Comparison of ENCODE assay signal across 13 mouse cellular contexts in the genomic region with DNA sequence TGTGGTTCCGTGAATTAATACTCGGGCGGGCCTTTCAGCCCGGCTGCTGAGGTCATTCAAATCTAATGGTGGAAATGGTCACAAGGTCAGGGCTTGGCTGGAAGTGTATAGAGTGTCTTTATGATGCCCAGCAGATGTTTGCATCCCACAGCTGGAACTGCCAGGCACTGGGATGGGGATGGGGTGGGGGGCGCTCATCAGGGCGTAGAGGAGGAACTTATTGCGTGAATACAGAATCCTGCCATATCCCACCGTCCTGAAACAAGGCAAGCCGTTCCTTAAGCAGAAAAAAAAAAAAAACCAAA.
DNase-seq lines count a peak whose midpoint lies in the region; ATAC-seq lines count a peak whose summit lies in the region.
"Had no signal": no experiment of that assay in that cellular context is flagged by ENCODE, and none has a peak within 500 bp of the region (broad histone marks: within the 10 kb centered on the region; RNA-seq: fewer than 3 reads in every experiment).

No protein-coding gene starts in this region.

- H3K9me3 ChIP-seq in lung, embryonic 15.5 days = no peaks in the 10 kb centered on the region
- no peaks in the 10 kb centered on the region for H3K9me3 ChIP-seq in embryonic facial prominence, embryonic 12.5 days
- H3K9me3 ChIP-seq in stomach, embryonic 14.5 days (ENCODE audit: control insufficient read depth, low read depth, low read length) = no peaks in the 10 kb centered on the region
- H3K9me3 ChIP-seq: limb, embryonic 13.5 days had no signal

- no peak for ATAC-seq in lung, embryonic 15.5 days (ENCODE audit: borderline replicate concordance, extremely low read depth, low FRiP score, low TSS enrichment)
- ATAC-seq in embryonic facial prominence, embryonic 12.5 days (ENCODE audit: insufficient number of reproducible peaks, insufficient read depth, low FRiP score, low TSS enrichment) = no peak
- ATAC-seq in stomach, embryonic 14.5 days (ENCODE audit: insufficient number of reproducible peaks, insufficient read depth, low FRiP score, low read depth) = no peak

- no peaks in the 10 kb centered on the region for H3K27me3 ChIP-seq in lung, embryonic 15.5 days
- H3K27me3 ChIP-seq in embryonic facial prominence, embryonic 12.5 days = no peaks in the 10 kb centered on the region
- no peaks in the 10 kb centered on the region for H3K27me3 ChIP-seq in stomach, embryonic 14.5 days (ENCODE audit: control insufficient read depth, insufficient read depth, low read length)

- H3K36me3 ChIP-seq in lung, embryonic 15.5 days = no peaks in the 10 kb centered on the region
- H3K36me3 ChIP-seq in embryonic facial prominence, embryonic 12.5 days = no peaks in the 10 kb centered on the region
- H3K36me3 ChIP-seq in stomach, embryonic 14.5 days (ENCODE audit: control insufficient read depth, insufficient read depth, low read length) = no peaks in the 10 kb centered on the region
- H3K36me3 ChIP-seq: limb, embryonic 13.5 days had no signal

- H3K27ac ChIP-seq in lung, embryonic 15.5 days = peak overlapping the region; percentile 91
- H3K27ac ChIP-seq in embryonic facial prominence, embryonic 12.5 days = 0 out of 2 replicates have a peak overlapping the region, but pooled peaks have one; percentile 5
- peak overlapping the region; percentile 61 for H3K27ac ChIP-seq in stomach, embryonic 14.5 days (ENCODE audit: low read length)
- H3K27ac ChIP-seq: left cerebral cortex, adult 2 months had no signal

- H3K4me2 ChIP-seq in lung, embryonic 15.5 days = peak overlapping the region; percentile 31
- no peak overlapping the region for H3K4me2 ChIP-seq in embryonic facial prominence, embryonic 12.5 days (replicated peaks)
- peak overlapping the region; percentile 6; the same call in 1 of the 2 replicates for H3K4me2 ChIP-seq in stomach, embryonic 14.5 days (replicated peaks; ENCODE audit: low read depth, low read length)
- H3K4me2 ChIP-seq: limb, embryonic 13.5 days had no signal

- peak; percentile 34 for DNase-seq in embryo, embryonic 11 days
- DNase-seq in embryo, embryonic 10 days (ENCODE audit: low spot score) = no peak
- no peak for DNase-seq in lung, adult 18-20 months
- DNase-seq in spleen, adult 12 weeks (ENCODE audit: low spot score) = no peak
- DNase-seq in layer of hippocampus, adult 9-11 months = no peak
- DNase-seq: cerebellum, adult 18-20 months; kidney, postnatal 36 days; lung, postnatal 10 days had no signal

- WGBS in lung, embryonic 15.5 days = 42% methylated on average over 9 of the region's 9 CpGs
- 28% methylated on average over 9 of the region's 9 CpGs for WGBS in embryonic facial prominence, embryonic 12.5 days
- WGBS in stomach, embryonic 14.5 days = 25% methylated on average over 9 of the region's 9 CpGs

- peaks cover 43% of the 10 kb centered on the region for H3K4me1 ChIP-seq in lung, embryonic 15.5 days
- H3K4me1 ChIP-seq in embryonic facial prominence, embryonic 12.5 days = peaks cover 13% of the 10 kb centered on the region
- H3K4me1 ChIP-seq in stomach, embryonic 14.5 days (ENCODE audit: control insufficient read depth, insufficient read depth, low read length) = peaks cover 10% of the 10 kb centered on the region; the same call in 1 of the 2 replicates

- no peak overlapping the region for H3K4me3 ChIP-seq in lung, embryonic 15.5 days
- H3K4me3 ChIP-seq in embryonic facial prominence, embryonic 12.5 days = no peak overlapping the region
- no peak overlapping the region for H3K4me3 ChIP-seq in stomach, embryonic 14.5 days (ENCODE audit: low read depth, low read length)
- H3K4me3 ChIP-seq: left cerebral cortex, adult 2 months; limb, embryonic 13.5 days had no signal

- H3K9ac ChIP-seq in lung, embryonic 15.5 days = no peak overlapping the region
- no peak overlapping the region for H3K9ac ChIP-seq in embryonic facial prominence, embryonic 12.5 days
- H3K9ac ChIP-seq in stomach, embryonic 14.5 days (replicated peaks; ENCODE audit: low read depth, low read length) = no peak overlapping the region
- H3K9ac ChIP-seq: limb, embryonic 13.5 days had no signal

Comparison
In these comparisons a context has a peak if more than half of its experiments do, and no peak if none do; other contexts are left out.
1. H3K27ac ChIP-seq: peak in every context shown above with its lines; median percentile 91 in lung, embryonic 15.5 days; 61 in stomach, embryonic 14.5 days; 5 in embryonic facial prominence, embryonic 12.5 days.